Mouse (Mus musculus) embryonic facial prominence, embryonic 14.5 days (tissue): Measurements from ENCODE around the gene Vangl2. TPM values are rescaled to one million over a fixed set of nuclear protein-coding genes. Genes with fewer than 3 reads are reported as not detected.

Experiments
- ATAC-seq: fragments of 200-750 bp; cut with Nextera tagmentation; 2 replicates; pipeline ENCODE4 v1.8.0; 2017; ENCODE audit warnings: low read depth, moderate number of reproducible peaks, moderate TSS enrichment
- DNase-seq: peaks from one replicate; pipeline ENCODE4 v3.0.0-alpha.2; 2015; ENCODE audit warnings: low spot score
- H3K27ac ChIP-seq: fragments of 300-500 bp; sonication (generic); replicated peaks from 2 replicates; pipeline ENCODE4 v1.5.1; 2014; ENCODE audit warnings: low read depth, mild to moderate bottlenecking, low read length, moderate library complexity
- H3K27me3 ChIP-seq: fragments of 300-500 bp; sonication (generic); replicated peaks from 2 replicates; pipeline ENCODE4 v1.6.1; 2014; ENCODE audit warnings: low read length; ENCODE audit not compliant: control insufficient read depth, insufficient read depth
- H3K36me3 ChIP-seq: fragments of 300-500 bp; sonication (generic); 2 replicates; pipeline ENCODE4 v1.6.1; 2014; ENCODE audit warnings: low read length, mixed read lengths; ENCODE audit not compliant: control insufficient read depth, insufficient read depth
- H3K4me1 ChIP-seq: fragments of 300-500 bp; sonication (generic); 2 replicates; pipeline ENCODE4 v1.6.1; 2014; ENCODE audit warnings: antibody characterized with exemption, low read length; ENCODE audit not compliant: control insufficient read depth, insufficient read depth
- H3K4me2 ChIP-seq: fragments of 300-500 bp; sonication (generic); 2 replicates; pipeline ENCODE4 v1.6.1; 2014; ENCODE audit warnings: low read depth, mild to moderate bottlenecking, low read length, moderate library complexity, mixed read lengths
- H3K4me3 ChIP-seq: fragments of 300-500 bp; sonication (generic); 2 replicates; pipeline ENCODE4 v1.5.1; 2014; ENCODE audit warnings: low read depth, mild to moderate bottlenecking, low read length
- H3K9ac ChIP-seq: fragments of 300-500 bp; sonication (generic); 2 replicates; pipeline ENCODE4 v1.6.1; 2014; ENCODE audit warnings: low read depth, mild to moderate bottlenecking, low read length, moderate library complexity, mixed read lengths
- H3K9me3 ChIP-seq: fragments of 300-500 bp; sonication (generic); 2 replicates; pipeline ENCODE4 v1.6.1; 2016; ENCODE audit warnings: low read length; ENCODE audit not compliant: control insufficient read depth
- WGBS: fragments of 180-500 bp; shearing (Covaris S2); extraction: QIAGEN DNeasy Blood & Tissue Kit; methylation state at CpG from one replicate; pipeline ENCODE4 v1.1.7; 2014; 5-methylcytosine and 5-hydroxymethylcytosine counted together
- polyA plus RNA-seq: library from polyadenylated mRNA; unstranded; fragments of >200 nt; fragmentation: Nextera tagmentation; extraction: Ambion mirVana; gene quantifications from 2 replicates; pipeline ENCODE4 v1.2.1, GENCODE M21; 2014

The Vangl2 gene
- 13.5 and 16.7 TPM in 2 replicates for polyA plus RNA-seq

- DNase-seq (no peak), ATAC-seq (no peak)
Observed at GRCm38 (mm10) chr1:172028394-172029275, at the start of gene Vangl2. TSS of gene Vangl2 (minus strand) at chr1:172028444.

GRCm38 (mm10) chr1:172077981-172078380 is 49.7 kb upstream of the Vangl2 start:
- Histone ChIP-seq H3K27me3 (no peaks in the 10 kb centered on the region), H3K4me3 (no peak overlapping the region), H3K9ac (no peak overlapping the region), H3K4me1 (no peaks in the 10 kb centered on the region), H3K36me3 (peaks cover 70% of the 10 kb centered on the region), H3K4me2 (no peak overlapping the region), H3K9me3 (no peaks in the 10 kb centered on the region), H3K27ac (no peak overlapping the region)
- ATAC-seq (no peak), DNase-seq (no peak)
- WGBS = 77% methylated on average over 5 of the region's 5 CpGs

More at GRCm38 (mm10) chr1:172028394-172029275, at the start of gene Vangl2:
- H3K4me1 ChIP-seq = peaks cover 24% of the 10 kb centered on the region
- H3K27me3 ChIP-seq = no peaks in the 10 kb centered on the region
- H3K4me2 ChIP-seq = peak within 1 kb of the TSS; percentile 65
- no peaks in the 10 kb centered on the region for H3K9me3 ChIP-seq
- peak within 1 kb of the TSS; percentile 81 for H3K4me3 ChIP-seq
- 42% methylated on average over 21 of the region's 21 CpGs for WGBS
- peak within 1 kb of the TSS; percentile 95 for H3K27ac ChIP-seq
- no peaks in the 10 kb centered on the region for H3K36me3 ChIP-seq
- peak within 1 kb of the TSS; percentile 92 for H3K9ac ChIP-seq

GRCm38 (mm10) chr1:172072604-172073003 is 44.4 kb upstream of the Vangl2 start:
- Histone ChIP-seq H3K27me3 (no peaks in the 10 kb centered on the region), H3K9ac (no peak overlapping the region), H3K27ac (no peak overlapping the region), H3K36me3 (peaks cover 95% of the 10 kb centered on the region), H3K4me1 (no peaks in the 10 kb centered on the region), H3K9me3 (no peaks in the 10 kb centered on the region), H3K4me2 (no peak overlapping the region), H3K4me3 (no peak overlapping the region)
- WGBS = 94% methylated on average over 7 of the region's 7 CpGs
- no peak for DNase-seq
- ATAC-seq = no peak

- no peaks in the 10 kb centered on the region for H3K27me3 ChIP-seq
- no peak overlapping the region for H3K4me2 ChIP-seq
- DNase-seq (peak; percentile 24), ATAC-seq (peak; percentile 56; the same call in 1 of the 2 replicates)
- WGBS = 62% methylated on average over 4 of the region's 4 CpGs
- no peak overlapping the region for H3K9ac ChIP-seq
- H3K9me3 ChIP-seq = no peaks in the 10 kb centered on the region
- H3K4me3 ChIP-seq = no peak overlapping the region
- no peaks in the 10 kb centered on the region for H3K4me1 ChIP-seq
- H3K36me3 ChIP-seq = peaks cover 99% of the 10 kb centered on the region
- no peak overlapping the region for H3K27ac ChIP-seq
Observed at GRCm38 (mm10) chr1:172071556-172071955, 43.3 kb upstream of the Vangl2 start.

- no peak overlapping the region for H3K4me3 ChIP-seq
- 54% methylated on average over 5 of the region's 6 CpGs for WGBS
- no peak for DNase-seq
- no peak overlapping the region for H3K27ac ChIP-seq
- H3K27me3 ChIP-seq = no peaks in the 10 kb centered on the region
- H3K9ac ChIP-seq = no peak overlapping the region
- H3K9me3 ChIP-seq = no peaks in the 10 kb centered on the region
- H3K36me3 ChIP-seq = peaks cover 99% of the 10 kb centered on the region
- no peaks in the 10 kb centered on the region for H3K4me1 ChIP-seq
- H3K4me2 ChIP-seq = no peak overlapping the region
- no peak for ATAC-seq
Observed at GRCm38 (mm10) chr1:172070227-172070626, 42.0 kb upstream of the Vangl2 start.

DNA sequence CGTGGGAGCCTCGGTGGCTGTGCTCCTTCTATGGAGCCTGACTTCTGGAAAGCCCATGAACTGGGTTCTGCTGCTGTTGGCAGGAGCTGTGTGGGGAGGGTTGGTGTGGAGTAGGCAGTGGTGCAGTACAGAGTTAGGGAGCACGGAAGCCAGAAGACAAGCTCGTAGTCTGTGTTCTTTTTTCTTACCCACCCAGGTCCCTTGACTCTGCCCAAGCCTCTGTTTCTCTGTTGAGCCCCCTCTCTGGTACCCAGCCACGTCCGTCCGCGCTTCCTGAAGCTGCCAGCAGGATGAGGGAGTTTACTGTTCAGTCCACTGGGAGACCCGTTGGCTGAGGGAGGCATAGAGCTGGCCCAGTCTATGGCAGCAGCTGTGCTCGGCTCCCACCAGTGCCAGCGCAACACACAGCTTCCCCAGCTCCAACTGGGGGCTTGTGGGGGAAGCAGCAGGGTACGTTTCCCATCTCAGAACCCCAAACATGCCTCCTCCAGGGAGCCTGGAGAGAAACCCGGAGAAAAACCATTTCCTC is 36.4 kb upstream of the Vangl2 start:
- WGBS = 62% methylated on average over 13 of the region's 13 CpGs
- H3K4me3 ChIP-seq = no peak overlapping the region
- peaks cover 59% of the 10 kb centered on the region for H3K36me3 ChIP-seq
- no peak for ATAC-seq
- H3K9ac ChIP-seq = no peak overlapping the region
- no peak overlapping the region for H3K4me2 ChIP-seq
- no peak for DNase-seq
- no peaks in the 10 kb centered on the region for H3K27me3 ChIP-seq
- H3K27ac ChIP-seq = 0 out of 2 replicates have a peak overlapping the region, but pooled peaks have one; percentile 3
- no peaks in the 10 kb centered on the region for H3K9me3 ChIP-seq
- no peaks in the 10 kb centered on the region for H3K4me1 ChIP-seq

DNA sequence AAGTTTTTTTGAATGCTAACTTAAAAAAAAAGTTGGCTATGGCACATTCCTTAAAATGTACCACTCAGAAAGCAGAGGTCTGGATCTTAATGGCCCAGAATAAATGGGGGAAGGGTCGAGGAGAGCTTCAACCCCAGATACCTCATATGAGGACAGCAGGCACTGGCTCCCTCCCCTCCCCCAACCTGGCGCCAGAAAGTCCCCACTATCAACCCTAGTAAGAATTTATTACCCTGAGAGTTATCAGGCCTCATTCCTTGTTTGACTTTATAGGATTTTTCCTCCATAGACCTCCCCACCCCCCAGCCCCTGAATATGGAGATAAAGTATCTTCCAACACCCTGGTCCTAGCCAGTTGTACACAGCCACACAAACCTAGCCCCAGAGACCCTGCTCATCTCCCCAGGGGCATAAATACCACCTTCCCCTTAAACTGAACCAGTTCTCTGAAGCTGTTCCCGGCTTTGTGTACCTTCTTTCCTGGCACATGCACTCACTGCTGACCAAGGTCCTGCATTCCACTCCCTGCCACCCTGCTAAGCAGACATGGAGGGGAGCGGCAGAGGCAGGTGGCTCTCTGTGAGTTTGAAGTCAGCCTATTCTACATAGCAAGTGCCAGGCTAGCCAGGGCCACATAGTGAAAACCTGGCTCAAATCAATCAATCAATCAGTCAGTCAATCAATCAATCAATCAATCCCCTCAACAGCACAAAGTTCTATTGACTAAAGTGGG is 35.2 kb upstream of the Vangl2 start:
- Histone ChIP-seq H3K27me3 (no peaks in the 10 kb centered on the region), H3K9me3 (no peaks in the 10 kb centered on the region), H3K4me2 (no peak overlapping the region), H3K9ac (no peak overlapping the region), H3K36me3 (peaks cover 47% of the 10 kb centered on the region), H3K27ac (no peak overlapping the region), H3K4me1 (no peaks in the 10 kb centered on the region), H3K4me3 (no peak overlapping the region)
- DNase-seq (no peak), ATAC-seq (no peak)
- 60% methylated on average over 4 of the region's 4 CpGs for WGBS

DNA sequence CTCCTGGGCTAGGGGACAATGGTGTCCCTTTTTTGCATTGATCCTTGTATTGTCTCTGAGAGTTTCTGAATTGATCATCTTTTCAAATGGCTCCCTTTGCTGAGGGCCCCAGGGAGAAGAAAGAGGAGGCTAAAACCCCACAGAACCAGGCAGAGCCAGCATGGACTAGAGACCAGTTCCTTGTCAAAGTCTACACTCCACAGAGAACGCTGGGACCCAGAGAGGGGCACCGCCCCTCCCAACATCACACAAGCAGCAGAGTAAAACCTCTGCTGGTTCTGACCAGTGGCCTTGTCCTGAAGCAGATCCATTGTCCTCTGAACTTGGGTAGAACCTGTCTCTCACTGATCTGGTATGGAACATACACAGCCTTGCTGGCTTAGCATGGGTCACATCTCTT is 33.9 kb upstream of the Vangl2 start:
- Histone ChIP-seq H3K27me3 (no peaks in the 10 kb centered on the region), H3K4me3 (no peak overlapping the region), H3K9me3 (no peaks in the 10 kb centered on the region), H3K4me2 (no peak overlapping the region), H3K9ac (no peak overlapping the region), H3K27ac (no peak overlapping the region), H3K36me3 (peaks cover 33% of the 10 kb centered on the region), H3K4me1 (0 out of 2 replicates have a peak, but pooled peaks cover 9% of the 10 kb centered on the region)
- ATAC-seq (no peak), DNase-seq (no peak)
- 86% methylated on average over 2 of the region's 2 CpGs for WGBS
